Mouse (Mus musculus) limb, embryonic 11.5 days (tissue): ENCODE data around the gene Nsun6. TPM values are rescaled to one million over a fixed set of nuclear protein-coding genes. Genes with fewer than 3 reads are reported as not detected.

ENCODE experiments used
- ATAC-seq: fragments of 200-750 bp; cut with Nextera tagmentation; 2 replicates; pipeline ENCODE4 v1.8.0; 2017; ENCODE audit warnings: low read depth; ENCODE audit not compliant: insufficient number of reproducible peaks, low FRiP score, low TSS enrichment
- DNase-seq: peaks from one replicate; pipeline ENCODE4 v3.0.0-alpha.2; 2015; ENCODE audit warnings: low spot score
- H3K27ac ChIP-seq: fragments of 300-500 bp; sonication (generic); replicated peaks from 2 replicates; pipeline ENCODE4 v1.5.1; 2014; ENCODE audit warnings: low read depth, mild to moderate bottlenecking, low read length
- H3K27me3 ChIP-seq: fragments of 300-500 bp; sonication (generic); 2 replicates; pipeline ENCODE4 v1.6.1; 2014; ENCODE audit warnings: mild to moderate bottlenecking, low read length, mixed read lengths; ENCODE audit not compliant: control insufficient read depth, insufficient read depth
- H3K36me3 ChIP-seq: fragments of 300-500 bp; sonication (generic); 2 replicates; pipeline ENCODE4 v1.6.1; 2014; ENCODE audit warnings: mild to moderate bottlenecking, low read length, moderate library complexity, mixed read lengths; ENCODE audit not compliant: control insufficient read depth, insufficient read depth
- H3K4me1 ChIP-seq: fragments of 300-500 bp; sonication (generic); 2 replicates; pipeline ENCODE4 v1.6.1; 2014; ENCODE audit warnings: low read length, mixed read lengths; ENCODE audit not compliant: control insufficient read depth, insufficient read depth
- H3K4me2 ChIP-seq: fragments of 300-500 bp; sonication (generic); 2 replicates; pipeline ENCODE4 v1.6.1; 2014; ENCODE audit warnings: low read depth, mild to moderate bottlenecking, moderate library complexity; ENCODE audit not compliant: severe bottlenecking
- H3K4me3 ChIP-seq: fragments of 300-500 bp; sonication (generic); 2 replicates; pipeline ENCODE4 v1.5.1; 2014; ENCODE audit warnings: low read depth, low read length
- H3K9ac ChIP-seq: fragments of 300-500 bp; sonication (generic); 2 replicates; pipeline ENCODE4 v1.6.1; 2014; ENCODE audit warnings: mild to moderate bottlenecking, low read length
- H3K9me3 ChIP-seq: fragments of 300-500 bp; sonication (generic); 2 replicates; pipeline ENCODE4 v1.6.1; 2016; ENCODE audit warnings: low read length; ENCODE audit not compliant: control insufficient read depth
- WGBS: fragments of 180-500 bp; shearing (Covaris S2); extraction: QIAGEN DNeasy Blood & Tissue Kit; methylation state at CpG from one replicate; pipeline ENCODE4 v1.1.7; 2014; 5-methylcytosine and 5-hydroxymethylcytosine counted together
- polyA plus RNA-seq: library from polyadenylated mRNA; unstranded; fragments of >200 nt; fragmentation: Nextera tagmentation; extraction: Ambion mirVana; gene quantifications from 2 replicates; pipeline ENCODE4 v1.2.1, GENCODE M21; 2014

The Nsun6 gene
- polyA plus RNA-seq, 1 experiment from 2014 or later: 12.4 TPM

- no peak for DNase-seq
- no peaks in the 10 kb centered on the region for H3K9me3 ChIP-seq
- H3K27ac ChIP-seq: no peak overlapping the region
- WGBS: 20% methylated on average over 1 of the region's 1 CpGs
- H3K36me3 ChIP-seq: 0 out of 2 replicates have a peak, but pooled peaks cover 2% of the 10 kb centered on the region
- no peak overlapping the region for H3K4me3 ChIP-seq
- ATAC-seq: no peak
- H3K4me2 ChIP-seq: no peak overlapping the region
- no peak overlapping the region for H3K9ac ChIP-seq
- H3K4me1 ChIP-seq: no peaks in the 10 kb centered on the region
- H3K27me3 ChIP-seq: no peaks in the 10 kb centered on the region
Measured at GRCm38 (mm10) chr2:15063815-15064214, 8.9 kb upstream of the Nsun6 start.

- Histone ChIP-seq H3K9ac (no peak overlapping the region), H3K27ac (no peak overlapping the region), H3K4me3 (no peak overlapping the region), H3K27me3 (no peaks in the 10 kb centered on the region), H3K4me2 (no peak overlapping the region), H3K4me1 (peaks cover 6% of the 10 kb centered on the region), H3K36me3 (0 out of 2 replicates have a peak, but pooled peaks cover 2% of the 10 kb centered on the region), H3K9me3 (no peaks in the 10 kb centered on the region)
- ATAC-seq: no peak
- WGBS: 83% methylated on average over 3 of the region's 3 CpGs
- no peak for DNase-seq
Measured at GRCm38 (mm10) chr2:15060856-15061255, 6.0 kb upstream of the Nsun6 start.

DNA sequence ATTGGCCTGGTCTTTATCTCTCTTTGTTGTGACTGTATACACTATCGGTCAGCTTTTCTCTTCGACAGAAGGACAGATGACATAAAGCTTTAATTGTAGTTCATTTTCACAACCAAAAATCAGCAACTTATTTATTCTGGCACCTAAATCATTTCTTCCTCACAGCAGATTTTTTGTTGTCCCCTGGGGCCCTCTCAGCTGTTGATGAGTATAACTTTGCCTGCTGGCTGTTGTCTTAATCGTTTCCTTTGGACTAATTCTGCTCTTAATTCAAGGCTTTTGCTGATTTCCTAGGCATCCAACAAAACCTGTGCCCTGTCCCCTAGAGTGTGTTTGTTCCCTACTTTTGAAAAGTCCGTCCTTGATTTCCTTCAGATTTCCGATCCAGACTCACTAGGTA lies 3.4 kb upstream of the Nsun6 start:
- Histone ChIP-seq H3K27ac (no peak overlapping the region), H3K9me3 (no peaks in the 10 kb centered on the region), H3K36me3 (no peaks in the 10 kb centered on the region), H3K9ac (no peak overlapping the region), H3K27me3 (no peaks in the 10 kb centered on the region), H3K4me3 (no peak overlapping the region), H3K4me1 (peaks cover 6% of the 10 kb centered on the region), H3K4me2 (no peak overlapping the region)
- ATAC-seq: no peak
- DNase-seq: no peak
- 90% methylated on average over 5 of the region's 5 CpGs for WGBS

GRCm38 (mm10) chr2:15055741-15056151 lies 877 bp upstream of the Nsun6 start:
- Histone ChIP-seq H3K27ac (peak overlapping the region; percentile 91), H3K27me3 (no peaks in the 10 kb centered on the region), H3K9ac (peak overlapping the region; percentile 98), H3K4me3 (peak overlapping the region; percentile 79), H3K4me1 (peaks cover 6% of the 10 kb centered on the region), H3K9me3 (no peaks in the 10 kb centered on the region), H3K36me3 (no peaks in the 10 kb centered on the region), H3K4me2 (peak overlapping the region; percentile 66)
- no peak for ATAC-seq
- under 1% methylated on average over 15 of the region's 15 CpGs for WGBS
- no peak for DNase-seq

GRCm38 (mm10) chr2:15054496-15054895 lies 373 bp downstream of the Nsun6 start:
- Histone ChIP-seq H3K27me3 (no peaks in the 10 kb centered on the region), H3K4me1 (peaks cover 6% of the 10 kb centered on the region), H3K36me3 (no peaks in the 10 kb centered on the region), H3K9me3 (no peaks in the 10 kb centered on the region), H3K4me3 (peak overlapping the region; percentile 79), H3K4me2 (peak overlapping the region; percentile 54), H3K27ac (peak overlapping the region; percentile 73; the same call in 1 of the 2 replicates), H3K9ac (peak overlapping the region; percentile 75)
- ATAC-seq (peak; percentile 42), DNase-seq (no peak)
- WGBS: 17% methylated on average over 10 of the region's 10 CpGs

DNA sequence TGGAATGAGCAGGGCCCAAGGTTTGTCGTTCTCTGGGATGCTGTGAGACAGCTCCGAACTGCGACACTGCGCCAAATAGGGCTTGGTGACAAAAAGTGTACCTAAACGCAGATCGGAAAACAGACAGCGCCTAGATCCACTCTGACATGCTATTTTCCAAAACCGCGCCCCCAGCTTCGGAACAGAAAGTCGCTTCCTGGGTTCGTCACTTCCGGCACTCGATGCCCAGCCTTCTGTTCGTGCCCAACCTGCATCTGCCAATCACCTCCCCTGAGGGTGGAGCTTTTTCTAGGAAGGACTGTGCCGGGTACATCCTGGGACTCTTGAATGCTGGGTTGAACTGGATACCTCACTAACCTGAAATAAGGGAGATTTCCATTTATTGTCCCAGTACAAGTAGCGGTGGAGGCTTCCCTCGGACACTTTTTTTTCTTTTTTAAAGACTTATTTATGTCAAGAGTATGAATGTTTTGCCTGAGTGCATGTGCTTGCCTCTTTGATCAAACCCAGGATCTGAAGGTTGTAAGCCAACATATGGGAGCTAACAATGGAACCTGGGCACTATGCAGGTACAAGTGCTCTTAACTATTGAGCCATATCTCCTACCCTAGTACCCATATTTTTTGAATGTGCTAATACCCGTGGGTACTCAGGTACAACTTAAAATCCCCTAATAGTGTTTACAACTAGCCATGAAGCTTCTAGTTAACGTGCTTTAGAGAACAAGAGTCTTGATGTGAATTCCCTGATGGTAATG lies 5.6 kb downstream of the Nsun6 start, which contains the start of gene Arl5b:
Gene Arl5b (plus strand): TSS at position 279 of the 757 bp plus-strand sequence.
- ATAC-seq (peak; percentile 94), DNase-seq (peak; percentile 88)
- 7% methylated on average over 20 of the region's 20 CpGs for WGBS
- Histone ChIP-seq H3K27ac (no peak within 1 kb of the TSS), H3K4me2 (peak within 1 kb of the TSS; percentile 46), H3K4me3 (peak within 1 kb of the TSS; percentile 56), H3K9ac (peak within 1 kb of the TSS; percentile 55; the same call in 1 of the 2 replicates), H3K9me3 (no peaks in the 10 kb centered on the region), H3K27me3 (no peaks in the 10 kb centered on the region), H3K36me3 (no peaks in the 10 kb centered on the region), H3K4me1 (no peaks in the 10 kb centered on the region)

DNA sequence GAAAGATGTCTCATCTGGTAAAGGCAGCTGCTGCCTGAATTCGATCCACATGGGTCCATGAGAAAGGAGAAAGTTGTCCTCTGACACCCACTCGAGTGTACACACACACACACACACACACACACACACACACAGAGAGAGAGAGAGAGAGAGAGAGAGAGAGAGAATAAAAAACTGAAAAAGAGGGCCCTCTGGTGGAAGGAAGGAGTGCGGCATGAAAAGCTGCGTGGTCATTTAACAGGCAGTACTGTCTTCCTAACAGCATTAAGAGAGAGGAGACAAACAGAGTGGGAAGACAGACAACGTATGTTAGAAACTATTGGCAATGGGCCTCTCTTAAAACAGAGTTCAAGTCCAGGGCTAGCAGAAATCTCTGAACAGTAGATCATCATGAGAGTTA lies 14.5 kb downstream of the Nsun6 start:
- no peak overlapping the region for H3K4me2 ChIP-seq
- H3K4me3 ChIP-seq: no peak overlapping the region
- no peak overlapping the region for H3K9ac ChIP-seq
- H3K27me3 ChIP-seq: no peaks in the 10 kb centered on the region
- ATAC-seq (no peak), DNase-seq (no peak)
- no peak overlapping the region for H3K27ac ChIP-seq
- 65% methylated on average over 5 of the region's 5 CpGs for WGBS
- H3K9me3 ChIP-seq: no peaks in the 10 kb centered on the region
- H3K36me3 ChIP-seq: no peaks in the 10 kb centered on the region
- H3K4me1 ChIP-seq: no peaks in the 10 kb centered on the region

DNA sequence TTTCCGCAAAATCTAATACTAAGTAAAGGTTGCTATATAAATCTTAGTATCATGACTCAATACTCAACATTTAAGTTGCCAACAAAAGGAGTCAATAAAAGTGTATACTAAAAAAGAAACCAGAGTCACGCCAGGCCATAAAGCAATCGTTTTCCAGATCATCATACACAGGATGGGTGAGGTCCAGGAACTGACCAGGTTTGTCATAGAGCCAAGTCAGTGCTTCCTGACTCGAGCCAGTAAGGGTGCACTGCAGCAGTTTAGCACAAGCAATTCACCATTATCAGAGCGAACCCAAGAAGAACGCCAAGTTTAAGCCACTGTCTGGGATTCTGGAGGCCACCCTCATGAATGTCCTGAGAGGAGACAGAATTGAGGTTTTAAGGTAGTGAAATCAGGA lies 16.2 kb downstream of the Nsun6 start:
- no peak overlapping the region for H3K27ac ChIP-seq
- no peaks in the 10 kb centered on the region for H3K9me3 ChIP-seq
- H3K4me1 ChIP-seq: no peaks in the 10 kb centered on the region
- no peak overlapping the region for H3K9ac ChIP-seq
- H3K4me2 ChIP-seq: no peak overlapping the region
- 89% methylated on average over 6 of the region's 6 CpGs for WGBS
- no peaks in the 10 kb centered on the region for H3K27me3 ChIP-seq
- H3K36me3 ChIP-seq: no peaks in the 10 kb centered on the region
- no peak overlapping the region for H3K4me3 ChIP-seq
- DNase-seq (no peak), ATAC-seq (no peak)
